Mouse (Mus musculus) embryonic fibroblast, embryonic 13.5 days (primary cell): ENCODE measurements around the gene Ghdc.

Source experiments
- CTCF ChIP-seq: IDR thresholded peaks from 2 replicates; pipeline ENCODE4 v1.5.1; 2011; ENCODE audit warnings: mild to moderate bottlenecking, control low read depth, low read length, moderate library complexity, borderline replicate concordance; ENCODE audit not compliant: insufficient read depth
- POLR2A ChIP-seq: IDR thresholded peaks from 2 replicates; pipeline ENCODE4 v1.6.1; 2011; ENCODE audit warnings: low read depth, mild to moderate bottlenecking, control low read depth, low read length, moderate library complexity

GRCm38 (mm10) chr11:100770646-100771408 is at the start of gene Ghdc:
- TF ChIP-seq CTCF (no peak), POLR2A (peak; percentile 58; the same call in 1 of the 2 replicates)
